Mouse (Mus musculus): ENCODE measurements at regions not wholly inside any gene's neighbourhood (a gene's known extent, or its start where the extent isn't known, plus 50 kb on each side); places are given as distances from the start of the nearest gene placed in this dataset.

- no peak for DNase-seq
These were observed 206.6 kb upstream of the Tll1 start for GRCm38 (mm10) chr8:64412488-64413188.

- no peak for DNase-seq
These were observed 200.9 kb upstream of the Tll1 start for GRCm38 (mm10) chr8:64406775-64407490.

- no peak for DNase-seq
These were observed 193.5 kb upstream of the Tll1 start for GRCm38 (mm10) chr8:64399554-64399953.

GRCm38 (mm10) chr8:64397876-64398275, 191.8 kb upstream of the Tll1 start:
- peak; percentile 7 for DNase-seq

- DNase-seq, result peak; percentile 62
These were observed 189.7 kb upstream of the Tll1 start for GRCm38 (mm10) chr8:64395816-64396215.

- DNase-seq, result no peak
These were observed 183.4 kb upstream of the Tll1 start for GRCm38 (mm10) chr8:64389488-64389887.

- no peak for DNase-seq
These were observed 182.2 kb upstream of the Tll1 start for GRCm38 (mm10) chr8:64388299-64388698.

GRCm38 (mm10) chr8:64379732-64380349, 173.8 kb upstream of the Tll1 start:
- DNase-seq, result no peak

GRCm38 (mm10) chr8:64377830-64378229, 171.8 kb upstream of the Tll1 start:
- no peak for DNase-seq

- no peak for DNase-seq
These were observed 169.4 kb upstream of the Tll1 start for GRCm38 (mm10) chr8:64375509-64375908.

GRCm38 (mm10) chr8:64374980-64375379, 168.9 kb upstream of the Tll1 start:
- DNase-seq, result no peak

GRCm38 (mm10) chr8:64369973-64370372, 163.9 kb upstream of the Tll1 start:
- DNase-seq, result no peak

- no peak for DNase-seq
These were observed 161.8 kb upstream of the Tll1 start for GRCm38 (mm10) chr8:64367906-64368305.

- DNase-seq, result no peak
These were observed 160.8 kb upstream of the Tll1 start for GRCm38 (mm10) chr8:64366974-64367266.

GRCm38 (mm10) chr8:64366226-64366973, 160.3 kb upstream of the Tll1 start:
- no peak for DNase-seq

GRCm38 (mm10) chr8:64357092-64357491, 151.0 kb upstream of the Tll1 start:
- no peak for DNase-seq

- DNase-seq, result no peak
These were observed 142.1 kb upstream of the Tll1 start for GRCm38 (mm10) chr8:64348082-64348646.

- DNase-seq, result no peak
These were observed 141.4 kb upstream of the Tll1 start for GRCm38 (mm10) chr8:64347490-64347889.

- DNase-seq, result no peak
These were observed 140.4 kb upstream of the Tll1 start for GRCm38 (mm10) chr8:64346428-64346827.

GRCm38 (mm10) chr8:64344933-64345332, 138.9 kb upstream of the Tll1 start:
- no peak for DNase-seq

GRCm38 (mm10) chr8:64343600-64343999, 137.5 kb upstream of the Tll1 start:
- no peak for DNase-seq

- no peak for DNase-seq
These were observed 136.3 kb upstream of the Tll1 start for GRCm38 (mm10) chr8:64342397-64342796.

GRCm38 (mm10) chr8:64337356-64337755, 131.3 kb upstream of the Tll1 start:
- peak; percentile 36 for DNase-seq

Data from kidney, adult 9 months (tissue).